Mouse (Mus musculus) cerebellum, adult 9-11 months (tissue): ENCODE measurements around the gene Fank1.

Experiments used
- DNase-seq: peaks from one replicate; pipeline ENCODE4 v3.0.0; 2022

Fank1 gene

GRCm38 (mm10) chr7:133909833-133910375 lies 133.2 kb downstream of the Fank1 start:
- no peak for DNase-seq

- no peak for DNase-seq
Measured at GRCm38 (mm10) chr7:133911881-133912280, 135.2 kb downstream of the Fank1 start.

- no peak for DNase-seq
Measured at GRCm38 (mm10) chr7:133916230-133916629, 139.6 kb downstream of the Fank1 start.

GRCm38 (mm10) chr7:133919306-133919705 lies 142.6 kb downstream of the Fank1 start:
- no peak for DNase-seq

- DNase-seq, result no peak
Measured at GRCm38 (mm10) chr7:133919918-133920317, 143.3 kb downstream of the Fank1 start.

- DNase-seq, result no peak
Measured at GRCm38 (mm10) chr7:133920724-133921123, 144.1 kb downstream of the Fank1 start.

GRCm38 (mm10) chr7:133921291-133921690 lies 144.6 kb downstream of the Fank1 start:
- no peak for DNase-seq

GRCm38 (mm10) chr7:133923994-133924393 lies 147.3 kb downstream of the Fank1 start:
- no peak for DNase-seq

- DNase-seq, result no peak
Measured at GRCm38 (mm10) chr7:133925771-133926170, 149.1 kb downstream of the Fank1 start.

- DNase-seq, result no peak
Measured at GRCm38 (mm10) chr7:133928981-133929380, 152.3 kb downstream of the Fank1 start.
